Mouse (Mus musculus): ENCODE results near the gene Cenpn.

Cenpn gene

DNA sequence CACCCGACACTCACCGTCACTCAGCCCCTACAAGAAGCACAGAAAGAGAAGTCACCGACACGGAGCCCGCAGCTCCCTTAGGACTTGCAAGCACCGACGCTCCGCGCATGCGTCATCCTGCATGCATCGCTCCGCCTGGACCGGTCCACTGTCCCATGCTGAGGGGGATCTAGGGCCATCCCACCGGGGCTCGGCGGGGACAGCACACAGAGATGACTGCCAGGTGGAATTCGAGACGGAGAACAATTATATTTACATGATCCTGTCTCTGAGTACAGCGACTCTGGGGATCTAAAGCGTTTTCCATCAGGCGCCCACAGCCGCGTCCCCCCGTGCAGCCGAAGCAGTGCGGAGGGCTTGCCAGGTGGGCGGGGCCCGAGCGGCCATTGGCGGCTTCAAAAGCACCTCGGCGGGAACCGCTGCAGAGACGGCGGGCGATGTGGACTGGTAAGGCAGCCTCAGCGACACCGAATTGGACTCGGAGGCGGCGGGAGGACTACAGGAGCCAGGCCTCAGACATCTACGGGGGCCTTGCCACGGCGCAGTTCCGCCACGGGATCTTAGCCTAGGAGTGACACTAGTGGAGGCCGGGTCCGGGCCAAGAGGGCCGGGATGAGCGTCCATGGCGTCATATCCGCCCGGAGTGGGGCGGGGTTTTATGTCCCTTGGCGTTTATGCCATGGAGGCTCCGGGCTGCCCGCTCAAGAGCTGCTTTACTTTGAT lies at the start of gene Cenpn, which contains the start of gene Cmc2:
Gene Cenpn (plus strand): TSS at position 394 of the 723 bp plus-strand sequence.
Gene Cmc2 (minus strand): TSS at position 119 of the 723 bp plus-strand sequence.
- peak; percentile 98 for DNase-seq (ENCODE audit: low spot score)

- no peak for DNase-seq (ENCODE audit: low spot score)
These were observed 48.7 kb upstream of the Cenpn start for GRCm38 (mm10) chr8:116872761-116873342.

GRCm38 (mm10) chr8:116873586-116873985 lies 47.9 kb upstream of the Cenpn start:
- DNase-seq (ENCODE audit: low spot score) = no peak

- no peak for DNase-seq (ENCODE audit: low spot score)
These were observed 47.5 kb upstream of the Cenpn start for GRCm38 (mm10) chr8:116873986-116874385.

DNA sequence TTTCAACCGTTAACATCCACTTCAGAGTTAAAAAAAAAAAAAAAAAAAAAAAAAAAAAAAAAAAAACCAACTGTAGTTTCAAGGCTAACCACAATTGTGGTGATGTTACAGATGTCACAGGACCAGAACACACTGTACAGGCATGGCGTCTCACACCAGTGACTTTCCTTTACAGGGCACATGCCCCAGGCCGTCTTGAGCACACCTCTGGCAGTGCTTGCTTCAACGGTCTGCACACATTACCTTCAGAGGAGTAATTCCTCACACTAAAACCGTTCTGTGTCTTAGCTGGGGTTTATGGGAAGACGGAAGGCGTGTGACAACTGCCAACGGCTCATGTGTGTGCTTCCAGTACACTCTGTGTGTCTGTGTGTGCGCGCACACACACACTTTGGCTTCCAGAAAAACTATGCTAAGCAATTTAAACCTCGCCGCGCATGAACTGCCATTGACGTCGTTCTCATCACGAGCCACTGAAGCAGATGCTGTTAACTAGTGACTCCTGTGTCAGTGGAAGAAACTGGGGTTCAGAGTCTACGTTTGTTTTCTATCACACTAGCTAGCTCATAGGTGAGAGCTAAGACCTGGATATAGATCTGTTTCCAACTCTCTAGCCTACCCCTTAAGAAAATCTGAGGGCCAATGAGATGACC lies 45.6 kb upstream of the Cenpn start:
- DNase-seq (ENCODE audit: low spot score) = no peak

DNA sequence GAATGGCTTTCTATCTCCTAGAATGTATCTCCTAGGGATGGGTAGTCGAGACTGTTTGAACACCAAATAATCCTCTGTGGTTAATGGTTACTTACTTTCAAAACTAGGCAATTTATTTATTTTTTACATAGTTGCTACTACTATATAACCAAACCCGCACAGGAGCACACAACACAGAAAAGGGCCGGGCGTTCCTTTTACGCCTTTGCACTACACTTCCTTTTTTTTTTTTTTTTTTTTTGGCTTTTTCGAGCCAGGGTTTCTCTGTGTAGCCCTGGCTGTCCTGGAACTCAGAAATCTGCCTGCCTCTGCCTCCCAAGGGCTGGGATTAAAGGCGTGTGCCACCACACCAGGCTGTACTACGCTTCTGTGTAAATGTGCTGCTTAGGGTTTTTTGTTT lies 40.1 kb upstream of the Cenpn start:
- no peak for DNase-seq (ENCODE audit: low spot score)

DNA sequence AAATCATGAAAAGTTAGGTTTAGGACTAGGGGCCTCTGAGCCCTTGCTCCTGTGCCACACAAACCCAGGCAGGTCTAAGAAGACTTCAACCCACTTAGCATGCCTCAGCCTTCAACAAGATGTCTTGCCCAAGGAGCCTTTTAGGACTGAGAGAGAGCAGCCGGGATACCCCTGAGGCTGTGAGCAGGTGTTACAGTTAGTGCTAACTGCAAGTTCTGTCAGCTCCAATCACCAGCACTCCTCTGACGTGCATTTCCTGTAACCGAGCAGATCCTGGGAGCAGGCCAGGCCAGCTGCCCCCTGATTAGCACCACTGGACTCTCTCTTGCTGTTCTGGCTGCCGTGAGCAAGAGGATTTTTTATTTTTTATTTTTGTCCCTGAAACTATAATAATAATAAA lies 33.7 kb upstream of the Cenpn start:
- no peak for DNase-seq (ENCODE audit: low spot score)

DNA sequence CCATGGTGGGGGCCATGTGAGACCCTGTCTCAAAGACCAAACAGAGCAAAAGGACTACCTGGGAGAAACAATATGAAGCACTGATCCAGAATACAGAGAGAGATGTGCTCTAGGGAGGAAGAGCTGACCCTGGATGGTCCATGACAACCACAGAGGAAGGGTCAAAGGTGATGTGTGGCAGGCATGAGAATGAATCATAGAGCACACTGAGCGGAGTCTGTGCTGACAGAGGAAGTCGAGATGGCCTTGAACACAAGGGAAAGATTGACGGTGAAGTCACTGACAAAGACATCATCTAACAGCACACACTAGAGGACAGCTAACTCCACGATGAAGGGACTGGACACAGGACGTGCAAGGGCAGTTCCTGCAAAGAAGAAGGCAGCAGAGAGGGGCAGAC lies 30.1 kb upstream of the Cenpn start:
- DNase-seq (ENCODE audit: low spot score) = no peak

DNA sequence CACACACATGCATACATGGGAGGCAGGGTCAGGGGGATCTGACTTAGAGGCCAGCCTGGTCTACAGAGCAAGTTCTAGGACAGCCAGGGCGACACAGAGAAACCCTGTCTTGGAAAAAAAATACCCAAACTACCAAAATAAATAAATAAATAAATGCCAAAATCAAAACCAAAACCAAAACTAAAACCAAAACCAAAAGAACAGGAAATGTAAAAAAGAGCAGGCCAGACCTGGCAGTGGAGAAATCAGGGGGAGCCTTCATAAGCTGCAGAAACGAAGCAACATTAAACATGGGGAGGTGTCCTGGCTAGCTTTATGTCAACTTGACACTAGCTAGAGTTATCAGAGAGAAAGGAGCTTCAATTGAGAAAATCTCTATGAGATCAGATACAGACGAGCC lies 29.4 kb upstream of the Cenpn start:
- DNase-seq (ENCODE audit: low spot score) = no peak

DNA sequence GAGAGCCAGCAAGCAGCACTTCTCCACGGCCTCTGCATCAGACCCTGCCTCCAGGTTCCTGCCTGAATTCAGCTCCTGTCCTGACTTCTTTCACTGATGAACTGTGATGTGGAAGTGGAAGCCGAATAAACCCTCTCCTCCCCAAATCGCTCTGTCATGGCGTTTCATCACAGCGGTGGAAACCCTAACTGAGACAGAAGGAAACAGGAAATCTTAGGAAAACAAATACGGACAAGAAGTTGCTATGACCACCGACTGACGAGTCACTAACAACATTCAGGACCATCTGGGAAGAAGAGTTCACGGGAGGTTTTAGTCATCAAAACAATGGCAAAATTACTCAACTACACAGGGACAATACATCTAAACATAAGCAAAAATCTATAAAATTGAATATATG lies 28.9 kb upstream of the Cenpn start:
- DNase-seq (ENCODE audit: low spot score) = no peak

DNA sequence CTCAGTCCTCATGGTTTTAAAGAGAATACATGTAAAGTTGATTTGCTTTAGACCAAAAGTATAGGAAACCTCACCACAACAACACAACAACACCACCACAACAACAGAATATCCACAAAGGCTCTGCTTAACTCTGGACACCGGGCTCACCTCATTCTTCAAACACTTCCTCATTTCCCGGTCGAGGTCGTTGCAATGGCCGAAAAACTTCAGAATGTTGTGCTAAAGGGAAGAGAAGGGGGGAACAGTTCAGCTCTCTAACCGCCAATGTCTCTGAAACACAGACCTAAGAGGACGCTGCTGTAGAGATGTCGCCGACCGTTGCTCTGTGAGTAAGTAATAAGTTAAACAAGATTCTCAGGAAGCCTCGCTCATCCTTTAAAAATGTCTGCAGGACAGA lies 27.6 kb upstream of the Cenpn start:
- no peak for DNase-seq (ENCODE audit: low spot score)

GRCm38 (mm10) chr8:116895521-116895920 lies 26.0 kb upstream of the Cenpn start:
- no peak for DNase-seq (ENCODE audit: low spot score)

- no peak for DNase-seq (ENCODE audit: low spot score)
These were observed 16.8 kb upstream of the Cenpn start for GRCm38 (mm10) chr8:116904736-116905135.

DNA sequence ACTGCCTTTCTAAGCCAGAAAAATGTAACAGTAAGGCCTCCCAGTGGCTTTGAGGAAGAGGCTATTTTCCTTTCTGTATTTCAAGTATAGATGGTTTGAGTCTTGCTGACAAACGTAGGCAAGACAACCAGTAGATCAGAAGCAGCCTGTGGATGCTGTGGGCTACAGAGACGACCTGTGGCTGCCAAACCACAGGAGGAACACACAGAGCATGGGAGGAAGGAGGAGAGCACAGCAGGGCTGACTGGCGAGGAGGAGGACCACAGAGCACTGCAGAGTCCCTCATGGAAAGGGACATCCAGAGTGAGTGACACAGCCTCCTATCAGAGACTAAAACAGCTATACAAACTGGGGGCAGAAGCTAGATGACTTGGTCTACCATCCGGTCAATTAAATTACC lies 16.3 kb upstream of the Cenpn start:
- DNase-seq (ENCODE audit: low spot score) = no peak

DNA sequence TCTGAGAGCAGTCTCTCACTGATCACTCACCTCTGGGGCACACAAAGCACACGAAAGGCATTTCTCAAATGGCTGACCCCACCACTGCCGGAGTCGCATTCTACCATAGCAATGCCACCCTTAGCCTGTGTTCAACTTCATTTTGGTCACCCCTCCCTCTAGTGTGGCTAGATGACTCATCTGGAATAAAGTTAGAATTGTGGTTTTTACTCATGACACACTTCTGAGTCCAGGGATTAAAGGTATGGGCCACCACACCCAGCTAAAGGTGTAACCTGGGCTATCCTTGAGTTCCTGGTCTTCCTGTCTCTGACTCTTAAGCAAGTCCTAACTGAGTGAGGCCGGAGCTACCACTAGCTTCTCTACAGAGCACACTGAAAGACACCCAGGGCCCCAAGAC lies 15.7 kb upstream of the Cenpn start:
- no peak for DNase-seq (ENCODE audit: low spot score)

GRCm38 (mm10) chr8:116921005-116921336 lies 559 bp upstream of the Cenpn start:
- DNase-seq (ENCODE audit: low spot score) = no peak

- DNase-seq (ENCODE audit: low spot score) = no peak
These were observed 679 bp downstream of the Cenpn start for GRCm38 (mm10) chr8:116922060-116922757.

DNA sequence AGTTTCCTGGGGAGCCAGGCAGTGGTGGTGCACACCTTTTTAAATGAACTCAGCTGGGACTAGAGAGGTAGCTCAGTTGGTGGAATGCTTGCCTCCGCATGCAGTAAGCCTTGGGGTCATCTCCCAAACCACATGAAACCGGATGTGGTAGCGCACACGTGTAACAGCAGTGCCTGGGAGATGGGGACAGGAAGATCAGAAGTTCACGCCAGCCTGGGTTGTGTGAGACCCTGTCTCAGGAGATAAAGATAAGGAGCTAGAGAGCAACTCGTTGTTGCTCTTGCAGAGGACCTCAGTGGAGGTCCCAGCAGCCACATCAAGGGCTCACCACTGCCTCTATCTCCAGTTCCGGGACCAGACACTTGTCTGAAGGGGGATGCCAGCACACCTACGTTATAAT lies 2.0 kb downstream of the Cenpn start:
- no peak for DNase-seq (ENCODE audit: low spot score)

- DNase-seq (ENCODE audit: low spot score) = peak; percentile 28
These were observed 6.3 kb downstream of the Cenpn start for GRCm38 (mm10) chr8:116927880-116928279.

GRCm38 (mm10) chr8:116928588-116928987 lies 7.1 kb downstream of the Cenpn start:
- no peak for DNase-seq (ENCODE audit: low spot score)

- no peak for DNase-seq (ENCODE audit: low spot score)
These were observed 13.4 kb downstream of the Cenpn start for GRCm38 (mm10) chr8:116934976-116935375.

- DNase-seq (ENCODE audit: low spot score) = no peak
These were observed 14.0 kb downstream of the Cenpn start for GRCm38 (mm10) chr8:116935506-116935905.

All from spleen, adult 12 weeks (tissue).